Mouse (Mus musculus) kidney, postnatal 25 days (tissue): ENCODE results near the gene Baiap3.

ENCODE experiments used
- DNase-seq, 2 experiments: peaks; one replicate each; pipeline ENCODE4 v3.0.0; 2021; ENCODE audit warnings: mixed read lengths in 2 of 2

The Baiap3 gene

DNA sequence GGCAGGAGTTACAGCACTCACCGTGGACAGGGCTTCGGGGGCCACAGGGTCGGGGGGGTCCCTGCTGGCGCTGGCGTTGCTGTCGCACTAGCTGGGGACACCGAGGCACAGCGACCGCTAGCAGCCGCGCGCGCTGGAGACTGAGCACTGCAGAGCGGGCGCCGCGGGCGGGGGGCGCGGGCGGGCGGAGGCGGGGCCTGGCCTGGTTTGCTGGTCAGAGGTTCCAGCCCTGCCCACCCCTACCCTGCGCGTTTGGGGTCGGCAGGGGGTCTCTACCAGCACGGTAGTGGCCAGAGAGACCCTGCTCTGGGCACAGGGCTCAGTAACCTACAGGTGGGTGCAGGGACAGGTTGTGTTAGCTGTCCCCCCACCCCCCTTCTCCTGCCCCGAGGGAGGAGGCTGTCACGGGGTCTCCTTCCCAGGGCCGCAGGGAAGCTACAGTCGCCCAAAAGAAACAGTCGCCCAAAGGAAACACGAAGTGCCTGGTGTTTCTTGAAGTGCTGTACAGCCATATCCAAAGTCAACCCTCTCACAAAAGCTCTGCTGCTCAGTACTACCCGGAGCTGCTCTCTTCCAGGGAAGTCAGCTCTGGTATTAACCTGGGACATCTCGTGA, at the start of gene Baiap3:
Baiap3 (minus strand) TSS at position 225 of the 615 bp plus-strand sequence.
- DNase-seq, result no peak

DNA sequence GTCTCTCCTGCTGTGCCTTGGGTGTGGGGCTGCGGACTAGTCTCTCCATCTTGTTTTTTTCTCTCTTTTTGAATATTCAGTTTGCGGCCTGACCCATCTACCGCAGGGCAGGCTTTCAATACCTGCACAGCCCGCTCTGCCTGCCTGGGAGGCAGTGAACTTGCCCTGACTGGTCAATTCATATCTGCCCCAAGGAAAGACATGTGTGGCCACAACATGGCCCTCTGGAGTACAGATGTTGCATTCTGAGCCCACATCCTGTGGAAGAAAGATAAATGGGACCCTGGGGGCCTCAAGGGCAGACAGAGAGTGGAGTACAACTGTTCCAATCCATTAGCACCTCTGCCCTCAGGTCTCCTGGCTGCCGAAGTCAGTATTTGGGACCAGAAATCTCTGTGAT, 41.9 kb upstream of the Baiap3 start, which contains the start of gene Prss34:
Prss34 (plus strand) TSS at position 301 of the 400 bp plus-strand sequence.
- no peak for DNase-seq

DNA sequence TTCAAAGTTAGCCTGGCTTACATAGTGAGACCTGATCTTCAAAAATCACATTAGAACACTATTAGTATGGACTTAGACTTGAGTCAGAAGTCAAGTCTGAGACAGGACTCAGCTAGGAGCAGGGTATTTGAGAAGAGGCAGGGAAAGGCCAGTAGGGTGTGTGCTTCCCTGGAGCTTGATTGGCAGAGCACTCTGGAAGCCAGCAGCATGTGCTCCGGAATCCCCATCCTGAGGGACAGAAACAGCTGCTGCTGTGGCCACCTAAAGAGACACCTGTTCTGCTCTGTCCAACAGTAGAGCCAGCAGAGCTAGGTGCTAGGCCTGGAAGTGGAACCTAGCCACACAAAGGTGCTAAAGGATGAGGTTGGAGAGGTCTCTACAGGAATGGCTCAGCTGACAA, 37.9 kb upstream of the Baiap3 start:
- DNase-seq, result no peak

DNA sequence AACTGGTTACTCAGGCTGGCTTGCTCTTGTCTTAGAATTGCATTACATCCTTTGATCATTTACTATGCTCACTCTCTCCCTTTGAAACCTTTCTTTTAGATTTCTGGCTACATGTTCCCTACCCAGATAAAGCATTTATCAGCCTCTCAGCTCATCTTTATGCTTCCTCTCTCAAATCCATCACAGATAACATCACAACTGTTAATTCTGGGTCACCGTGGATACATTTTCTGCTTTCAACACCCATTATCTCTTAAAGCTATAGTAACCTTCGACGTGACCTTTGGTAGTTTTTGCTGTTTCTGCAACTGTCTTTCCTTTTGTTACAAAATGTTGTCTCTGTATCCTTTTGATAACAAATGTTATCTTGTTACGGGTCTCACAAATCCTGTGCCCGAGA, 37.3 kb upstream of the Baiap3 start:
- no peak for DNase-seq

DNA sequence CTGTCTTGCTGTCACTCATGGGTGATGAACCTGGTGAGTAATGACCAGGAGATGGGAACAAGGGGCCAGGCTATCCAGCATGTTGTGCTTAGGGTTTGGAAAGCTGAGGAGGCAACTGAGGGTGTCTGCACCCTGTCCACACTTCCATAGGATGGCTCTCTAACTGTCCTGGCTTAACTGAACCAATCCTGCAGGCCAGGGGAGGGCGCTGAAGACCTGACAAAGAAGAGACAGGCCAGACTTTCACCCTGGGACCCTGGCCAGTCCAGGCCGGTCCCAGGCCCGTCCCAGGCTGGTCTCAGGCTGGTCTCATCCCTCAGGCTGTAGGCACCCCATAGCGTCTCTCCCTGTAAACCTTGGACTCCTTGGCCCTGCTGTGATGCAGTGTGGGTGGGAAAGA, 34.2 kb upstream of the Baiap3 start:
- no peak for DNase-seq

DNA sequence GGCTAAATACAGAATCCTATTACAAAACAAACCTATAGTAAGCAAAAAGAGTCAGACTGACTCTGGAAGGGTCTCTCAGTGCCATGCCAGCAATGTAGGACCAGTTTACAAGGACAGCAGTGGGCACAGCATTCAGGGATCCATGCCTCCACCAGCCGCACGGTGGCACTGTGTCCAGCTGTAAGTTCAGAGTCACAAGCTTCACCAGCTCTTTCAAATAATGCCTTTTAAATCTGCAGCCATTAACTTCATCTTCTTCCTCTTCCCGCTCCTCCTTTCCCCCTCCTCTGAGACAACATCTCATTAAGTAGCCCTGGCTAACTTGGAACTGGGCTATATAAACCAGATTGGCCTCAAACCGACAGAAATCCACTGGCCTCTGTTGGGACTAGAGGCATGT, 32.7 kb upstream of the Baiap3 start:
- peak; percentile 55 to 67 for DNase-seq

DNA sequence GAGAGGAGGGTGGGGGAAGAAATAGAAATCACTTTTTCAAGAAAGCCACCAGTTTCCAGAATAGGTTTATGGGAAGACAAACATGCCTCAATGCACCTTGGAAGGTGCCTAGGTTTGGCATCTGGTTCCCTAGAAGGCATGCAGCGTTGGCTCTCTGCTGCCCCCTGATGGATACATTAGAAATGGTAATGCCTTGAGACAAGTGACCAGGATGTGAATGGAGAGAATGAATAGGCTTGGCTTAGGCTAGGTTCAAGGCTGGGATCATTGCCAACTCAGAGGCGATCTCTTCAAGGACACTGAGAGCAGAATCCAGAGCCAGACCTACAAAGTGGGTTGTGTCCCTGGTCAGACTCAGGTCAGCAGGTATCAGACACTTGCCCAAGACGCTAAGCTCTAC, 28.9 kb upstream of the Baiap3 start:
- peak; percentile 86 to 89 for DNase-seq

DNA sequence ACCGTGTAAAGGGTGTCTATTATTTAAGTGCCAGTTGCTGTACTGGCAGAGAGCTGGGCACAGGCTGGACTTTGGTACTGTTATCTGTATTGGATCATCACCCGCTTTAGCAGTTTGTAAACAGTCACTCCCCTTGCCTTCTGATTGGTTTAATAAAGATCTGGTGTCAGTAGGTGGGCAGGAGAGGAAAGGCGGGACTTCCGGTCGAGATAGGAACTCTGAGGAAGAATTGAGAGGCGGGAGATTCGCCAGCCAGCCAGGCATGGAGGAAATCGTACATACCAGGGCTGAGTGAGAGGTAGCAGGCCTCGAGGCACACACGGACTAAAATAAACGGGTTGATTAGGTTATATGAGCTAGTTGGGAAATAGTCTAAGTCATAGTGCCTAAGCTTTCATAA, 26.0 kb upstream of the Baiap3 start:
- DNase-seq, result peak; percentile 84 to 90

DNA sequence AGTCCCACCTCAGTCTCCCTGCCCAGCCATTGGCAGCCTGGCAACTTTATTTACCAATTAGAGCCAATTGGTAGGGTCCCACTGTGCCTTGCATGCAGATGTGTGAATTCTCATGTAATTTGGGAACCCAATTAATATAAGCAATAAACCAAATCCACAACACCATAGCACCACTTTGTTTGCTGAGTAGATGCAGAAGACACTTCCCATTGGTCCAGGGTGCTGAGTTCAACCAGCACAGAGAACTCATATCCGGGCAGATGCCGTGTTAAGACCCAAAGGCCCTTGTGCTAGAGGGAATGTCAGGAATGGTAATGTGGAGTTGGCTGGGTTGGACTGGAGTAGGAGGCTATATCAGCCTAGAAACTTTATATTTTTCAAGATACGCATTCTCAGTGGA, 19.7 kb upstream of the Baiap3 start:
- DNase-seq, result no peak

DNA sequence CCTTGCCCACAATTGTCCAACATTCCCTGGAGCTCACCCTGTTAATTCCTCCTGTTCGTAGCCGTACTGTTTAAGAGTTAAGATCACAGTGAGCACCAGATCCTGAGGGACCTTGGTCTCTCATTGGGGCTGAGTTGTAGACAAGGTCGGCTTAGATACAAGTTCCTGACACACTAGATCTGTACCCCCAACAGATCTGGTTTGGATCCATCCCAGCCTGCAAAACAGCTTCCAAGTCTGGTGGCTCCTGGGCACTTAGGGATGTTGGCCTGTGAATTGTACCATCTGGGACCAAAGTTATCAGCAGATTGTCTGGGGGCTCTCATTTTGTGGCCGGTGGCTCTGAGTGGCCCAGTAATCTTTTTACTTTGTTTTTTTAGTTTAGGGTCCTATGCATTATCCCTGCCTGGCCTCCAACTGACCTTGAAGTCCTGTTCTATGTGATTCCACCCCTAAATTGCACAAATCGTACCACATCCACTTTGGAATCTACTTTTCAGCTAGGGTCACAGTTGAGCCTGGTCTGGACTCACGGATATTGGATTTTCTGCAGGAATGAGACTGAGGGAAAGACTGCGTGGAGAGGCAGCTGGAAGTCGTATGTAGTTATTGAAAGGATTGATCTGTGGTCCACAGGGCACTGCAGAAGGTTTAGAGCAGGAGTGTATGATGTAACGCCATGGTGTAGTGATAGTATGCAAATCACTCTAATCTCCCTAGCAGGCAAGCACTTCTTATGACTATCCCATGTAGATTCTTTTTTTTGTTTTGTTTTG, 18.6 kb upstream of the Baiap3 start, which contains the start of gene Ube2i:
Ube2i (minus strand) TSS at position 52 of the 776 bp plus-strand sequence.
- DNase-seq, result no peak

DNA sequence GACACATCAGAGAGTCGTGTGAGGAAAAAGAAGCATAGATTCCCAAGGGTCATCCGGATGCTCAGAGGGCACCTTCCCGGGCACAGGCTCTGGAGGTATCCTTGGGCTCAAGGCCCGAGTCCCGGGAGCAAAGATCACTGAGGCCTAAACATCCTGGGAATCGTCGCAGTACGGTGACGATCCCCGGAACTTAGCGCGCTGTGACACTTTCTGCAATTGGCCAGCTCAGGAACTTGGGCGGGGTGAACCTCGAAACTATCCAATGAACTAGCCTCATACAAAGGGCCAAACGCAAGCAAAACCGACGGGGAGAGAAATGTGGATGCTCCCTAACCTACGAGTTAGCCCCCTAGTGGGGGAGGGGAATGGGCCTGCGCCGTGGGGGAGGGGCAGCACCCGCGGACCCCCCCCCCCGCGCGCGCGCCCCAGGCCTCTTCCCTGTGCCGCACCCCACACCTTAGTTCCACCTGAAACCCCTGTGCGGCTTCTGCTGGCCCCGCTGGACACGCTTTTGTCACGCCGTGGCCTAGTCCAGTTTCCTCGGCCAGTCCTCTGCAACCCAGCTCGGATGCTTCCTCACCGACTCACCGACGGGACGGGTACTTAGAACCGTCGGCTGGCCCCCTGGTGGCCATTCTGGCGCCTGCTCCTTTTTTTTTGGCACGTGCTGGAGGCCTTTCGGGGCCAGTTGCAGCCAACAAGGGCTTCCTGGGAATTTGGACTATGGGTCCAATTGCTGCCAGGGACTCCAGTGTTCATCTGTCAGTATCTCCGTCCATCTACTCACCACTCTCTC, 17.7 kb upstream of the Baiap3 start:
- peak; percentile 94 to 97 for DNase-seq

DNA sequence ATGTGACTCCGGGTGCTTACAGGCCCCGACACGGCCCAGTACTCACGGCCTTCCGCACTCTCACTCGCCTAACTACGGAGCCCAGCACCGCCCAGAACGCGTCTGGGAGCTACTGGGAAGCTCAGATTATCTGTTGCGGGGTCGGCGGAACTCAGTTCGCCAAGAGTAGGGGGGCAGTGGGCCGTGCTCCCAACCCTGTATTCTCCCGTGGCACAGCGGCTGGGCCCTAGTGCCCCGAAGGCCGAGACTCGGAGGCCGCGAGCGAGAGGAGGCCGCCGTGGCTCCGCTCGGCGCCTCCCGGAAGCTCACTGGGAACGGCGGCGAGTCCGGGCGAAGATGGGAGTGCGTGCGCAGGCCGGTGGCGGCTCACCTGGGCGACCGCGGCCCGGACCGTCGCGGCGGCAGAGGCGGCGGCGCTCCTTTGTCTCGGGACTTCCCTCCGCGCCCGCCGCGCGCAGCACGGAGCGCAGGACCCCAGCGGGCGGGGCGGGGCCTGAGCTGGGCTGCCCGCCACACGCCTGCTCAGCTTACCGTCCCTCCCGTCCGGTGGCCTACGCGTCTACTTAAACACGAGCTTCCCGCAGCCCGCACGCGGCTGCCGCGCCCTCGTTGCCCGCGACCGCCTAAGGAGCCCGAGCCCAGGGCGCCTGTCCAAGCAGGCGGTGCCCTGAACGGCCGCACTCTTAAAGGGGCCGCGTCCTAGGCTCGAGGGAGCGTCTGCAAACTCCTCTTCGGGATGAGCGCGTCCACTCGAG, 17.0 kb upstream of the Baiap3 start:
- peak; percentile 86 to 95 for DNase-seq

DNA sequence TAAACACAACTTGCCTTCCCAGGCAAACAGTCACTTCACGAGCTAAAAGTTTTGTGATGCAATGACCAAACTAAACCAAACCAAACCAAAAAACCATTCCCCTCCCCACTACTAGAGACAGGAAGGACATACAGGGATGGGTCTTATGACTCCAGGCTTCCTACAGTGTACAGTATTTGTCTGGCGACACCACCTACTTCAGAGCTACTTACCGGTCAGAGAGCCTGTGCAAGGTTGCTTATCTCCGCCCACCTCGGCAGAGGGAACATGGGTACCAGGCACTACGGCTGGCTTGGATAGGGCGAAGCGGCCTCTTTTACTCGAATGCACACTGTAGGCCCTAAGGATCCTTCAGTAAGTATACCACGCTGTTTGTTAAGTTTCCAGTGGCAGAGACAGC, 16.2 kb upstream of the Baiap3 start:
- DNase-seq, result peak; percentile 40 to 74

DNA sequence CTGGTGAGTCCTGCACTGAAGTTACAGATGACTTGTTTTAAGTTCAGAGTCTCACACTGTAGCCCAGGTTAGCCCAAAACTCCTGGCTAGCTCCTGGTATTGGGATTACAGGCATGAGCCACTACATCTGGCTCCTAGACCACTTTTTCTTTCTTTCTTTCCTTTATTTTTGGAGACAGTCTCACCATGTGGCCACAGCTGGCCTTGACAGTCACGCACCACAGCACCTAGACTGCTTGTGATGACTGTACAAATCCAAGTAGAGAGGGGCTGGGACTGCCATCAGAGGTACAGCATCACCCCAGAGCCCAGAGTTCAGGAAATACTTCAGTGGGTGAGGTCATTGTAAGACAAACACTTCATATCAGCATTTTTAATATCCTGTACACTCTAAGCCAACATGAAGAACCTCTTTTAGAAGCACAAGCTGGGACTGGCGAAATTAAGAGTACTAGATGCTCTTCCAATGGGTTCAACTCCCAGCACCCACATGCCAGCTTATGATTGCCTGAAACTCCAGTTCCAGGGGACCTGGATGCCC, 14.7 kb upstream of the Baiap3 start:
- DNase-seq, result no peak

DNA sequence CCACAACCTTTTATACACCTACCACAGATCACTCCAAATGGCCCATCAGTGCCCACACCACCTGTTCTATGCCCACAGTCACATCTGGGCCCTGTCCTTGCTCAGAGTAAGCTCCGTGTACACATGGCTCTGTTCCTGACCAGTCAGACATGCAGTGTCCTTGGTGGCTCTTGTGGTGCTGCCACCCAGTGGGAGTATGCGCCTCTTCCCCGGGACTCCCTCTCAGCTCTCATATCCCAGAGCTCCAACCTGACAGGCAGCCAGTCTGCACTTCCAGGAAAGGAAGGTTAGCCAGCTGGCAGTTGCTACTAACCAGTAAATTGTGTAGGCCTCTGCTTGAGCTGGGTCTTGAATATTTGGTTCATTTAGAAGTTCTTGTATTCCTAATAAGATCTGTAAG, 8.3 kb upstream of the Baiap3 start:
- DNase-seq, result peak; percentile 43 to 57

DNA sequence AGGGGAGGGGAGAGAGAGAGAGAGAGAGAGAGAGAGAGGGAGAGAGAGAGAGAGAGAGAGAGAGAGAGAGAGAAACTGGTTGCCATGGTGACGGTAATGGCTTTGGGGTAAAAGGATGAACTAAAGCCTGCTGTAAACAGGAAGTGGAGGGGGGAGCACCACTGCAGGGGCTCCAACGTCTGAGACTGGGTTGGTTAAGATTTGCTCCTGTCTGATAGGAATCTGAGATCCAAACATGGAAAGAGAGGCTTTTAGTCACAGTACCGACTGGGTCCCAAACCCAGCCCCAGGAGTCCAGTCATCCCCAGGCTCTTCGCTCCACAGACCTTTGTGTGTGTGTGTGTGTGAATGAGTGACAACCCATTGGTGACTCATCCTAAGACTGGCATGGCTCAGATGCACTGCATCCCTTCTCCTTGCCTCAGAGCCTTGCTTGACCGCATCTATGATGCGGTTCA, 1.7 kb upstream of the Baiap3 start:
- DNase-seq, result no peak

DNA sequence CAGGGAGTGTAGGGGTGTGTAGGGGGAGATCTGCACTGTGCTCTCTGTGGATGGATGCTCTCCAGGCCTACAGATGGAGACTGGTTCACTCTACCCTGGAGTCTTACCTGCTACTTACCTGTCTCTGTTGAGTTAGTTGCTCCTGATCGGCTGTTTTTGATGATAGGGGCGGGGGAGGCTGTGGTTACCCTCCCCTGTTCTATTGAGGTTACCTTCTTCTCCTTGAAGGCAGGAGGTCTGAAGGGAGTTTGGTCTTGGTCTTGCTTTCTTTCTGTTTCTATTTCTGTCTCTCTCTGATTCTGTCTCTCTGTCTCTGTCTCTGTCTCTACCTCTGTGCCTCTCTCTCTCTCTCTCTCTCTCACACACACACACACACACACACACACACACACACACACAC, 1.1 kb downstream of the Baiap3 start:
- no peak for DNase-seq

DNA sequence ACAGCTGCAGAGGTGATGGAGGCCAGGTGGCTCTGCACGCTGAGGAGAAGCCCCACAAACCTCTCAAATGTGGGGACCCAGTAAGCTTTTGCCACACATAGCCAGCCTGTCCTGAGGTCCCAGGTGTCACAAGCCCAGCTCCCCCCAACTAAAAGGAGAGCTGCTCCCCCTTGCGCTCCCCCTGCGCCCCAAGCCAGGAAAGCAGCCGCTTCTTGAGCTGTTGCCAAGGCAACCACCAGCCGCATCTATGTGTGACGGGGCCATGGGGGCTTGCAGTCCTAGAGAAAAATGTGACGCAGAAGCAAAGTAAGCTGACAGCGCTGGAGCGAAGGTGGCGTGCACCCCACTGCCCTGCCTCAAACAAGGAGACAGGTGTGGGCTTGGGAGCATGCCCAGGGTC, 2.4 kb downstream of the Baiap3 start:
- DNase-seq, result no peak

DNA sequence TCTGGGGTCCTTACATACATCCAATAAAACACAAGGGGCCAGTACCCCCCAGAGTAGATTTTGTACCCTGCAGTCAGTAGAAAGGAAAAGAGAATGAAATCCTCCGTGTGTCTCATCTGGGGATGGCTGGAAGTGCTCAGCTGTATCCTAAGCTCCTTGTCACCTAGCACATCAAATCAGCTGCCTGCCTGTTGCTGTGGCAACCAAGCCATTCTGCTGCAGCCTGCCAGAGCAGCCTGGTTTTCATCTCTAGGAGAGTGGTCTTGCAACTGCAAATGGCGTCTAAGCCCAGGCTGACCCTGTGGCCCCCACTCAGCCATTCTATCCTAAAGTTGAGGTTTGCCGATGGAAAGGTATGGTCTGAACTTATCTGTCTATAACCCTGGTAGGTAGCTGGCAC, 3.5 kb downstream of the Baiap3 start:
- no peak for DNase-seq

DNA sequence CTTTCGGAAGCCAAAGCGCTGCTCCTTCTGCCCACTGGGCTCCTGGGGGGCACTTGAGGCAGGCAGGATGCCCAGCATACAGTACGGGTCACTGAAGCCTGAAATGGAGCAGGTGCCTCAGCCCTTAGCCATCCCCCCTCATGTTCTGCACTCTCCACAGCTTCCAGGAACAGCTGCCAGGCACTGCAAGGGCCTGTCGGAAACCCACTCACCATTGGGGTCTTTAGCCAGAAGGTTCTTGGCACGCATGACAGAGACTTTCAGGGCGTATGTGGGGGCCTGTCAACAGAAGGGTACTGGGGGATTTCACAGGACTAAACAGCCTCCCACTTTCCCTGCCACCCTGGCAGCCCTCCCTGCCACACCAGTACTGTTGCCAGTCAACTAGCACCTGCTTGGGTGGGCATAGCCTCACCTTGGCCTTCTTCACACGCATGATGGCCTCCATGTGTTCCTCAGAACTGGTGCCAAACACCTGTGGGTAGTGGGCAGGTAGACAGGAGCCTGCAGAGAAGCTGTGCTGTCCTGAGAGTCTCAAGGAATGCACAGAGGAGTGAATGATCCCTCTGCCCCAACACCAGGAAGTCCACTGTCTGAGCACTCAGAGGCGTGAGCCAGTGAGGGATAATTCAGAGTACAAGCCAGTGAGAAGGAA, 5.9 kb downstream of the Baiap3 start:
- DNase-seq, result no peak

DNA sequence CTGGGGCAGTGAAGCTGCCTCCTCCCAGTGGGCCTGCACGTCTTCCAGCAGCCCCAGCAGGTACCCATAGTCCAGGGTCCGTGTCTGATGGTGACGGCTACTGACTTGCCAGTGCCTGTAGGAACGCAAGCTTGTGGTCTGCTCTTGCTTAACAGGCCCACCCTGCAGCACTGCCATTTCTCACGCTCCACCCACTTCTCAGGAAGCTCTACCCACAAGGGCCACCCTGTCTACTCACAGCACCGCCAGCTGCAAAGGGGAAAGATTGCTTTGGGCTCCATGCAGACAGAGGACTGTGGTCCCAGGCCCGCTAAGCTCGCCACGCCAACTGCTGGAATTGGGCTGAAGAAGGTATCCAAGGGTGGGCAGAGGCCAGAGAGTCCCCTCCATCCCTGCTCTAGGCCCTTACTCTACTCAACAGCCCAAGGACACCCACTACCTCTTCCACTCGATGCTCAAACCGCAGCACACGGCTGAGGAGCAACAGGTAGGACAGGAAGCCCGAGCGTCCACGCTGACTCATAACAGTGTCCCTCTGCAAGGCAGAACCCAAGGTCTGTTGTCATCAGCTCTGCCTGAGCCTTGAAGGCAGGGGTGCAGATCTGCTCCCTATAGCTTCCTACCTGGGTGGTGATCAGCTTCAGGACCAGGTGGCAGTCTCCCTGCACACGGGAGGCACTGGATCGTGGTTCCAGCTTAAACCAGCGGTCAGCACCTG, 8.0 kb downstream of the Baiap3 start:
- DNase-seq, result no peak
